Mouse (Mus musculus): ENCODE results near the gene Tmem151b. TPM values are rescaled to one million over a fixed set of nuclear protein-coding genes. Genes with fewer than 3 reads are reported as not detected.

Tmem151b gene
- polyA plus RNA-seq, 1 experiment from 2014 or later = 14.3 TPM

DNA sequence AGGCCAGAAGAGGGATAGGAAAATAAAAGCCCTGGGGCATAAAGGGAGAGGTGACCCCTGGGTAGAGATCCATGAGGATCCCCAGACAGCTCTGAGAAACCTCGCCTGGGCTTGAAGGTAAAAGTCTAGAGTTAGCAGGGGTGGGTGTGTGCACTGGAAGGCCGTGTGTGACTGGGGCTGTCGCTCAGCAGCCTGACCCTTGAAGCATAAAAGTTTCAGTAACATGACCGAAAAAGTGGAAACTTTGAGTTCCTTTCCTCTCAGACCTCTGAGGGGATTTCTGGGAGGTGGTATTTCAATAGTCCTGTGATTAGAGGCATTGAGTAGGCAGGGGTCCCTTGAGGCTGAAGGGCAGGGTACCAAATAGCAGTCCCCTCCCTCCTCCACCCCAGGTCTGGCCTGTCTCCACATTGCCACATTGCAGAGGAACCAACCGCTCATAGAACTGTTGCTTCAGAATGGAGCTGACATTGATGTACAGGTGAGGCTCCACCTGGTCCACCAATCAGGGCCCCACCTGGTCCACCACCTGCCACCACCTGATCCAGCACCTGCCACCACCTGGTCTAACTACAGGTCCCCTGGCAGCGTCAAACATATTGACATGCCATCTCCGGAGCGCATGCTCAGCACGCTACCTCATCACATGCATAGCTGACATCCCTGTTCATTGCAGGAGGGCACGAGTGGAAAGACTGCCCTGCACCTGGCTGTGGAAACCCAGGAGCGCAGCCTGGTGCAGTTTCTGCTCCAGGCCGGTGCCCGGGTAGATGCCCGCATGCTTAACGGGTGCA lies 10.5 kb upstream of the Tmem151b start:
- H3K4me2 ChIP-seq (ENCODE audit: low read depth, low read length) = no peak overlapping the region
- H3K36me3 ChIP-seq (ENCODE audit: control insufficient read depth, insufficient read depth, low read length) = no peaks in the 10 kb centered on the region
- no peaks in the 10 kb centered on the region for H3K27me3 ChIP-seq (ENCODE audit: control insufficient read depth, insufficient read depth, low read length)
- no peak for ATAC-seq (ENCODE audit: low read depth)
- no peaks in the 10 kb centered on the region for H3K9me3 ChIP-seq (ENCODE audit: control insufficient read depth, low read length)
- H3K27ac ChIP-seq (ENCODE audit: low read depth, low read length) = no peak overlapping the region
- H3K4me3 ChIP-seq (ENCODE audit: low read depth, low read length) = no peak overlapping the region
- no peak overlapping the region for H3K9ac ChIP-seq (replicated peaks; ENCODE audit: low read depth, low read length)
- H3K4me1 ChIP-seq (ENCODE audit: control insufficient read depth, insufficient read depth, low read length) = peaks cover 8% of the 10 kb centered on the region
- 89% methylated on average over 15 of the region's 15 CpGs for WGBS

DNA sequence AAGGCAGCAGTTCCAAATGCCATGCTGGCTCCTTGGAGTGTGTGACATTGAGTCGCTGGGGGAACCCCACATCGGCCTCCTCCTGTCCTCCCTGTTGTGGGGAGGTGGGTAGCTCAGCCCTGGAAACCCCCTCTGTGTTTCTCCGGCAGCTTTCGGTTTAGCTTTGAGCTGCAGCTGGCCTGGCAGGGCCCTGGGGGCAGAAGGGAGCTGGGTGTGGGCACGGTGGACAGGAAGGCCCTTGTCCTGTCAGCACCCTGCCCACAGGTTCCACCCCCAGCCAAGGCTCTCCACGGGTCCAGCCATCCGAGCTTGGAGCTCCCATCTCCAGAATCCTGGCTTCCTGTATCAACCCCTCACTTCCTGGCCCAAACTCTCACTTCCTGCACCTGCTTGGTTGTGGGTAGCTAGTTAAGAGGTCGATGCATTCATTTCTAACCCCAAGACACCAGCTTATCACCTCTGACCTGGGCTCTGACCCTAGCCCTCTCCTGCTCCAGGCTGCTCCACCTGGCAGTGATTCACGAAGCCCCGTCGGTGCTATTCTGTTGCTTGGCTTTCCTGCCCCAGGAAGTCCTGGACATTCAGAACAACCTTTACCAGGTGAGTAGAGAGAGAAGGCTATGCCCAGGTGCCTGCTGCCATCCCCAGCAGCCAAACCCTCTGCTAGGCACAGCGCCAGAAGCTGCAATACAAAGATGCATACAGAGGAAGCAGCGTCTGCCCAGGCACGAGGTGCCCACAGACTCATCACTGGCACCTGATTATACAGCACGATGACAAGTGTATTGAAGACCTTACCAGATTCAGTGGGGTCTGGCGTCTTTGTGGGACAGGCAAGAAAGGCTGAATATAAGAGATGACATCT lies 8.8 kb upstream of the Tmem151b start:
- Histone ChIP-seq H3K27ac (ENCODE audit: low read depth, low read length) (no peak overlapping the region), H3K36me3 (ENCODE audit: control insufficient read depth, insufficient read depth, low read length) (no peaks in the 10 kb centered on the region), H3K4me2 (ENCODE audit: low read depth, low read length) (no peak overlapping the region), H3K27me3 (ENCODE audit: control insufficient read depth, insufficient read depth, low read length) (no peaks in the 10 kb centered on the region), H3K9ac (replicated peaks; ENCODE audit: low read depth, low read length) (no peak overlapping the region), H3K4me1 (ENCODE audit: control insufficient read depth, insufficient read depth, low read length) (peaks cover 5% of the 10 kb centered on the region; the same call in 1 of the 2 replicates), H3K9me3 (ENCODE audit: control insufficient read depth, low read length) (no peaks in the 10 kb centered on the region), H3K4me3 (ENCODE audit: low read depth, low read length) (no peak overlapping the region)
- no peak for ATAC-seq (ENCODE audit: low read depth)
- WGBS = 77% methylated on average over 16 of the region's 16 CpGs

DNA sequence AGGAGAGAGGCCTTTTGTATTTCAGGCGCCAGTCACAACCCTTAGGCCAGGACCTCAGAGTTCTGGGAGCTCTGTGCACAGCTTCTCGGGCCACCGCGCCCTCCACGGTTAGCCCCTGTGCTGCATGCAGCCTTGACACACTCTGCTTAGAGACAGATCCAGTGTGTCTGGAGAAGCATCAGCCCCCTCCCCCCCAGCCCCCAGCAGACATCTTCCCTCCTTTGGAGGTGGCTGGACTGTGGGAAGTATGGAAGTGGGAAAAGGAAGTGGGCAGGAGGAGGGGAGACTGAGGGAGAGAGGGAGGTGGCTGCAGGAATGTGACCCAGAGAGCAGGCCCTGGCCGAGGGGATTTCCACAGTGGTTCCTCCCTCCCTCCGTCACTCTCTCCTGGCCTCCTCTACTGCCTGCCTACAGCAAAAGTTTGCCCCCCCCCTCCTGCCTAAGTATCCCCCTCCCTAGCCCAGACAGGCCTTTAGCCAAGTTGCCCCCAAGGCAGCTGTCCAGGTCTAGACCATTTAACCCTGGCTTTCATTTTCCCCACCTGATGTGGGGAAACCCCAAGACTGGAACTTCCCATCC lies 7.9 kb upstream of the Tmem151b start:
- Histone ChIP-seq H3K9ac (replicated peaks; ENCODE audit: low read depth, low read length) (no peak overlapping the region), H3K4me3 (ENCODE audit: low read depth, low read length) (no peak overlapping the region), H3K4me2 (ENCODE audit: low read depth, low read length) (no peak overlapping the region), H3K36me3 (ENCODE audit: control insufficient read depth, insufficient read depth, low read length) (no peaks in the 10 kb centered on the region), H3K27ac (ENCODE audit: low read depth, low read length) (no peak overlapping the region), H3K9me3 (ENCODE audit: control insufficient read depth, low read length) (no peaks in the 10 kb centered on the region), H3K4me1 (ENCODE audit: control insufficient read depth, insufficient read depth, low read length) (peaks cover 5% of the 10 kb centered on the region; the same call in 1 of the 2 replicates), H3K27me3 (ENCODE audit: control insufficient read depth, insufficient read depth, low read length) (no peaks in the 10 kb centered on the region)
- 72% methylated on average over 7 of the region's 7 CpGs for WGBS
- no peak for ATAC-seq (ENCODE audit: low read depth)

DNA sequence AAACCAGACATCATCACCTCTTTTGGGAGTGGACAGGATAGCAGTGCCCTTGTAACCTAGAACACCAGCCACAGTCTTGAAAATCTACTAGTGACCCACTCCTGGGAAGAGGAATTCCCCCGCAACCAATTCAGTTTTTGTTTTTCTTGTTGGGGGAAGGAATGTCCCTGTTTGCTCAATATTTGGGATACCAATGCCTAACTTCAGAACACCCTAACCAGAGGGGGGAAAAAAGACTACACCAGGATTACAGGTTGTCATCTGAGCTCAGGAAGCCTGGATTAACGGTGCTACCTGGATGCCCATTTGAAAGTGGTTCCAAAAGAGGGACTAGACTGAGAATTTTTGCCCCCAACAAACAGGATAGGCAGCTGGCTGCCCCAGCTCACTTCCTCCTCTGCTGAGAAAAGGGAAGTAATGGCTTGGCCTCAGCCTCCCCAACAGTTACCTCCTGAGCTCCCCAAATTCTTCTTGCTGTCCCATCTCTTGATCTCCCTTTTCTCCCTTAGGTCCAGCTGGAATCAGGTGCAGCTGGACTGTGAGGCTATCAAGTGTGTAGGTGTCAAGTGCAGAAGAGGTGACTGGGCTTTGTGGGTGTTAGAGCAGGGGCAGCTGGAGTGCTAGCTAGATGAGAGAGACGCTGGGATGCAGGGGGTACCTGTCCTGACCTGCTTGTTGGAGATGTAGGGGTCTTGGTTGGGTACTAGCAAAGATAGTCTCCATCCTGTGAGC lies 7.2 kb upstream of the Tmem151b start:
- Histone ChIP-seq H3K4me2 (ENCODE audit: low read depth, low read length) (peak overlapping the region; percentile 98), H3K4me1 (ENCODE audit: control insufficient read depth, insufficient read depth, low read length) (peaks cover 5% of the 10 kb centered on the region; the same call in 1 of the 2 replicates), H3K36me3 (ENCODE audit: control insufficient read depth, insufficient read depth, low read length) (no peaks in the 10 kb centered on the region), H3K27me3 (ENCODE audit: control insufficient read depth, insufficient read depth, low read length) (no peaks in the 10 kb centered on the region), H3K4me3 (ENCODE audit: low read depth, low read length) (peak overlapping the region; percentile 59), H3K9me3 (ENCODE audit: control insufficient read depth, low read length) (no peaks in the 10 kb centered on the region), H3K27ac (ENCODE audit: low read depth, low read length) (no peak overlapping the region), H3K9ac (replicated peaks; ENCODE audit: low read depth, low read length) (0 out of 2 replicates have a peak overlapping the region, but pooled peaks have one; percentile 60)
- ATAC-seq (ENCODE audit: low read depth) = no peak
- 65% methylated on average over 3 of the region's 3 CpGs for WGBS

DNA sequence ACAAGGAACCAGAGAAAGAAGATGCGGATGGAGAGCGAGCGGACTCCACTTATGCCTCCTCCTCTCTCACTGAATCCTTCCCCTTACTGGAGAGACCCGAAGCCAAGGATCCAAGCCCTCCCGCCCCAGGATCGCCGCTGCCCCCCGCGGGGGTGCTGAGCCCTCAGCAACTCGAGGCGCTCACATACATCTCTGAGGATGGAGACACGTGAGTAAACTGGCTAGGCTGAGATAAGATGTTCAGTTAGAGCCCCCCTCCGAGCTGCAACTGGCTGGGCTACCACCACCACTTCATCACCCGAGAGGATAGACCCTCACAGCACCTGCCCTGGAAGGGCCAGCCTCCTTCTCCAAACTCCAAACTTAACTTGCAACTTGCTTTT lies 6.6 kb upstream of the Tmem151b start:
- Histone ChIP-seq H3K4me1 (ENCODE audit: control insufficient read depth, insufficient read depth, low read length) (peaks cover 5% of the 10 kb centered on the region; the same call in 1 of the 2 replicates), H3K36me3 (ENCODE audit: control insufficient read depth, insufficient read depth, low read length) (no peaks in the 10 kb centered on the region), H3K4me2 (ENCODE audit: low read depth, low read length) (peak overlapping the region; percentile 98), H3K9ac (replicated peaks; ENCODE audit: low read depth, low read length) (peak overlapping the region; percentile 60), H3K27me3 (ENCODE audit: control insufficient read depth, insufficient read depth, low read length) (no peaks in the 10 kb centered on the region), H3K27ac (ENCODE audit: low read depth, low read length) (no peak overlapping the region), H3K9me3 (ENCODE audit: control insufficient read depth, low read length) (no peaks in the 10 kb centered on the region), H3K4me3 (ENCODE audit: low read depth, low read length) (peak overlapping the region; percentile 59)
- 4% methylated on average over 14 of the region's 14 CpGs for WGBS
- no peak for ATAC-seq (ENCODE audit: low read depth)

DNA sequence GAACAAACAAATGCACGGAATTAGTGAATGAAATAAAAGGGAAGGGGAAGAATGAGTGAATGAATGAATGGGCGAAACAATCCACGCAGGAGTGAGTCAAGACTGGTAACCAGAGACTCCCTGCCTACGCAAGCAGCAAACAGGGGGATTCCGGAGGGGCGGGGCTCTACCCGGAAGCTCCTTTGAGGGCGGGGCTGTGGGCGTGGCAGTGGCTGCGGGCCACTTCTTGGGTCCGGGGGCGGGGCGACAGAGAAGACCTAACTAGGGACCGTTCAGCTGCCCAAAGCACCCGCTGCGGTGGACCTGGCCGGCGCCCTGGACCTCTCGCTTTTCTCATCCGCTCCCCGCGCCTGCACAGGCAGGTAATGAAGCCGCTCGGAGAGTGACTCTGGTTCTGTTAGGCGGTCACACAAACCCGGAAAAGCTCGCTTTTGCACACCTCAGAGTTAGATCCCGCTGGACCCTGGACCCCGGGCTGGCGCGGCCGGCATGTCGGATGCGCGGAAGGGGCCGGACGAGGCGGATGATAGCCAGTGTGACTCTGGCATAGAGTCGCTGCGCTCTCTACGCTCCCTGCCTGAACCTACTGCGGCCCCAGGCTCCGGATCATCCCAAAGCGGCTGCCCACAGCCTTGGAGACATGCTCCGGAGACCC lies 6.1 kb upstream of the Tmem151b start, which contains the start of gene Nfkbie:
Nfkbie (plus strand) TSS at position 252 of the 655 bp plus-strand sequence.
- ATAC-seq (ENCODE audit: low read depth) = peak; percentile 70
- H3K4me1 ChIP-seq (ENCODE audit: control insufficient read depth, insufficient read depth, low read length) = peaks cover 5% of the 10 kb centered on the region; the same call in 1 of the 2 replicates

DNA sequence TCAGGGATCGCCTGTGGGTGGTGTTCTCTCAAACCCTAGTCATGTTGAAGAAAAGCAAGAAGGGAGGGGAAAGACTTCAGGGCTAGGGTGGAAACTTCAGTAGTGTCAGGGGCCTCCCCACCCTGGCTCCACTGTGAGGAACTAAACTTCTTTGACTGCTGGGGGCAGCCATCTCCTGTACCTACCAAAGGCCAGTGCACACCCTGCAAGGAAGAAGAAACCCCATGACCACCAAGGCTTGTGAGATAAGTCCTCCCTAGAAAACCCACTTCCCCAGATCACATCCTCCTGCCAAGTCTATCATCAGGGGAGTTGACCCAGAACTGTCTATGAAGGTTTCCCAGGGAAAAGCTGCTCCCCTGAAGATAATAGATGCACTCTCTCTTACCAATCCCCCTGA lies 4.9 kb upstream of the Tmem151b start:
- WGBS = 89% methylated on average over 1 of the region's 1 CpGs
- Histone ChIP-seq H3K4me3 (ENCODE audit: low read depth, low read length) (no peak overlapping the region), H3K36me3 (ENCODE audit: control insufficient read depth, insufficient read depth, low read length) (no peaks in the 10 kb centered on the region), H3K4me1 (ENCODE audit: control insufficient read depth, insufficient read depth, low read length) (peaks cover 7% of the 10 kb centered on the region; the same call in 1 of the 2 replicates), H3K4me2 (ENCODE audit: low read depth, low read length) (no peak overlapping the region), H3K27me3 (ENCODE audit: control insufficient read depth, insufficient read depth, low read length) (no peaks in the 10 kb centered on the region), H3K9me3 (ENCODE audit: control insufficient read depth, low read length) (no peaks in the 10 kb centered on the region), H3K27ac (ENCODE audit: low read depth, low read length) (no peak overlapping the region), H3K9ac (replicated peaks; ENCODE audit: low read depth, low read length) (no peak overlapping the region)
- no peak for ATAC-seq (ENCODE audit: low read depth)

More for the DNA sequence above, 6.1 kb upstream of the Tmem151b start, which contains the start of gene Nfkbie:
- peak within 1 kb of the TSS; percentile 60 for H3K9ac ChIP-seq (replicated peaks; ENCODE audit: low read depth, low read length)
- no peak within 1 kb of the TSS; the same call in 1 of the 2 replicates for H3K27ac ChIP-seq (ENCODE audit: low read depth, low read length)
- WGBS = under 1% methylated on average over 44 of the region's 45 CpGs
- H3K36me3 ChIP-seq (ENCODE audit: control insufficient read depth, insufficient read depth, low read length) = no peaks in the 10 kb centered on the region
- peak within 1 kb of the TSS; percentile 59 for H3K4me3 ChIP-seq (ENCODE audit: low read depth, low read length)
- H3K9me3 ChIP-seq (ENCODE audit: control insufficient read depth, low read length) = no peaks in the 10 kb centered on the region
- H3K4me2 ChIP-seq (ENCODE audit: low read depth, low read length) = peak within 1 kb of the TSS; percentile 98
- H3K27me3 ChIP-seq (ENCODE audit: control insufficient read depth, insufficient read depth, low read length) = no peaks in the 10 kb centered on the region

DNA sequence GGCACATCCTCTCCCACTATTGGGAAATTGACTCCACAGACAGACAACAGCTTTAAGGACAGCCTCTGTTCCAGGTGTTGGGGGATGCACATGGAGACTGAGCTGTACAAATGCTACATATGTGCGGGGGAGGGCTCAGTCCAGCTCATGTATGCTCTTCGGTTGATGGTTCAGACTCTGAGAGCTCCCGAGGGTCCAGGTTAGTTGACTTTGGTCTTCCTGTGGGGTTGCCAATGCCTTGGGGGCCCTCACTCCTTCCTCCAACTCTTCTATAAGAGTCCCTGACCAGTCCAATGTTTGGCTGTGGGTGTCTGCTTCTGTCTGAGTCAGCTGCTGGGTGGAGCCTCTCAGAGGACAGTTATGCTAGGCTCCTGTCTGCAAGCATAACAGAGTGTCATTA lies 3.6 kb upstream of the Tmem151b start:
- H3K4me2 ChIP-seq (ENCODE audit: low read depth, low read length) = no peak overlapping the region
- no peak overlapping the region for H3K27ac ChIP-seq (ENCODE audit: low read depth, low read length)
- H3K9ac ChIP-seq (replicated peaks; ENCODE audit: low read depth, low read length) = no peak overlapping the region
- H3K27me3 ChIP-seq (ENCODE audit: control insufficient read depth, insufficient read depth, low read length) = no peaks in the 10 kb centered on the region
- no peaks in the 10 kb centered on the region for H3K36me3 ChIP-seq (ENCODE audit: control insufficient read depth, insufficient read depth, low read length)
- no peak for ATAC-seq (ENCODE audit: low read depth)
- no peaks in the 10 kb centered on the region for H3K9me3 ChIP-seq (ENCODE audit: control insufficient read depth, low read length)
- H3K4me3 ChIP-seq (ENCODE audit: low read depth, low read length) = no peak overlapping the region
- peaks cover 9% of the 10 kb centered on the region; the same call in 1 of the 2 replicates for H3K4me1 ChIP-seq (ENCODE audit: control insufficient read depth, insufficient read depth, low read length)
- WGBS = 86% methylated on average over 3 of the region's 3 CpGs

Measured in neural tube, embryonic 14.5 days (tissue).